Mouse (Mus musculus) lung, embryonic 16.5 days (tissue): ENCODE results near the gene Cav3. TPM values are rescaled to one million over a fixed set of nuclear protein-coding genes. Genes with fewer than 3 reads are reported as not detected.

ENCODE experiments used
- polyA plus RNA-seq: library from polyadenylated mRNA; unstranded; fragments of >200 nt; fragmentation: Nextera tagmentation; extraction: Ambion mirVana; gene quantifications from 2 replicates; pipeline ENCODE4 v1.2.1, GENCODE M21; 2015

The Cav3 gene
- polyA plus RNA-seq, 1 experiment from 2014 or later, result 4.9 TPM

Other genes starting within 250 kb of the Cav3 start
- 33.3 and 33.4 TPM in 2 replicates for gene Lmcd1, start 185.7 kb upstream of the Cav3 start, polyA plus RNA-seq
- 4.8 and 5.5 TPM in 2 replicates for gene Ssu2, start 71.5 kb upstream of the Cav3 start, polyA plus RNA-seq
- 0.15 and 0.16 TPM in 2 replicates for gene Oxtr, start 30.4 kb downstream of the Cav3 start, polyA plus RNA-seq
- gene Rad18, start 237.2 kb downstream of the Cav3 start, polyA plus RNA-seq, result 36.5 and 40.3 TPM in 2 replicates